Mouse (Mus musculus): Measurements from ENCODE around the gene 4930470P17Rik. TPM values are rescaled to one million over a fixed set of nuclear protein-coding genes. Genes with fewer than 3 reads are reported as not detected.

4930470P17Rik gene
- not detected for polyA plus RNA-seq (2015; fragmentation: Illumina TruSeq; extraction: RNeasy Lipid Tissue Mini Kit (QIAGEN cat#74804); ENCODE audit: low read depth, low replicate concordance)

DNA sequence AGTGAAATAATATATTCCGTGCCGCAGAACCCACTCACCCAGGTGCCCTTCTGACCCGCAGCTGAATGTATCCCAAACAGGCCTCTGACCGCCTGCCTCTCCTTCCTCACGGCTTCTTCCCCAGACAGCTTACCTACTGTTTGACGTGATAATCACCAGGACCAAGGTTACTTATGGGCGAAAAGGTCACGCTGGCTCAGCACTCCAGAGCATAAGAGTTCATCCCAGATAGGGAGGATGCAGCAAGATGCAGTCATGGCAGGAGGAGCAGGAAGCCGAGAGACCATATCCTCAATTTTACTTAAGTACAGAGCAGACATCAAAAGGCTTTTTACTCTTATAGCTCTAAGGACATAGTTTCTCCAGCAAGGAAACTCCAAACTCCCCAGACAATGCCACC is at the start of gene 4930470P17Rik:
TSS of gene 4930470P17Rik (minus strand) at position 101 of the 400 bp plus-strand sequence.

Other genes with a start within 250 kb of the 4930470P17Rik start
- gene Bcas1, start 174.2 kb downstream of the 4930470P17Rik start, polyA plus RNA-seq (2015; fragmentation: Illumina TruSeq; extraction: RNeasy Lipid Tissue Mini Kit (QIAGEN cat#74804); ENCODE audit: low read depth, low replicate concordance): 207 TPM
- 61.4 TPM for gene Pfdn4, start 105.6 kb downstream of the 4930470P17Rik start, polyA plus RNA-seq (2015; fragmentation: Illumina TruSeq; extraction: RNeasy Lipid Tissue Mini Kit (QIAGEN cat#74804); ENCODE audit: low read depth, low replicate concordance)
- gene Cyp24a1, start 104.9 kb downstream of the 4930470P17Rik start, polyA plus RNA-seq (2015; fragmentation: Illumina TruSeq; extraction: RNeasy Lipid Tissue Mini Kit (QIAGEN cat#74804); ENCODE audit: low read depth, low replicate concordance): 0.16 TPM
- 31.7 TPM for gene Dok5, start 129.8 kb upstream of the 4930470P17Rik start, polyA plus RNA-seq (2015; fragmentation: Illumina TruSeq; extraction: RNeasy Lipid Tissue Mini Kit (QIAGEN cat#74804); ENCODE audit: low read depth, low replicate concordance)